Mouse (Mus musculus) liver, postnatal 0 days (tissue): Measurements from ENCODE around the gene Exoc2. TPM values are rescaled to one million over a fixed set of nuclear protein-coding genes. Genes with fewer than 3 reads are reported as not detected.
A peak's percentile ranks its signal among the peaks of the same experiment; 100 is the strongest.

ENCODE experiments used
- ATAC-seq: fragments of 200-750 bp; cut with Nextera tagmentation; 2 replicates; pipeline ENCODE4 v1.8.0; 2017; ENCODE audit warnings: mild to moderate bottlenecking, moderate library complexity
- DNase-seq: peaks from one replicate; pipeline ENCODE4 v3.0.0-alpha.2; 2016
- H3K27ac ChIP-seq: fragments of 300-500 bp; sonication (generic); 2 replicates; pipeline ENCODE4 v1.5.1; 2014; ENCODE audit warnings: antibody characterized with exemption, moderate library complexity, mild to moderate bottlenecking, low read depth
- H3K27me3 ChIP-seq: fragments of 300-500 bp; sonication (generic); 2 replicates; pipeline ENCODE4 v1.6.1; 2014; ENCODE audit warnings: low read length, control low read depth, mixed read lengths; ENCODE audit not compliant: insufficient read depth
- H3K36me3 ChIP-seq: fragments of 300-500 bp; sonication (generic); replicated peaks from 2 replicates; pipeline ENCODE4 v1.6.1; 2014; ENCODE audit warnings: mild to moderate bottlenecking, control low read depth, low read length, moderate library complexity, mixed read lengths; ENCODE audit not compliant: insufficient read depth
- H3K4me1 ChIP-seq: fragments of 300-500 bp; sonication (generic); 2 replicates; pipeline ENCODE4 v1.6.1; 2014; ENCODE audit warnings: antibody characterized with exemption, mild to moderate bottlenecking, control low read depth; ENCODE audit not compliant: insufficient read depth
- H3K4me2 ChIP-seq: fragments of 300-500 bp; sonication (generic); 2 replicates; pipeline ENCODE4 v1.6.1; 2014; ENCODE audit warnings: low read depth, mild to moderate bottlenecking, low read length, moderate library complexity, mixed read lengths
- H3K4me3 ChIP-seq: fragments of 300-500 bp; sonication (generic); 2 replicates; pipeline ENCODE4 v1.5.1; 2014; ENCODE audit warnings: low read depth, low read length
- H3K9ac ChIP-seq: fragments of 300-500 bp; sonication (generic); replicated peaks from 2 replicates; pipeline ENCODE4 v1.6.1; 2014; ENCODE audit warnings: mild to moderate bottlenecking, moderate library complexity
- H3K9me3 ChIP-seq: fragments of 300-500 bp; sonication (generic); 2 replicates; pipeline ENCODE4 v1.6.1; 2016; ENCODE audit warnings: mild to moderate bottlenecking, control low read depth, low read length, mixed read lengths
- CTCF ChIP-seq: sonication (generic); IDR thresholded peaks from 2 replicates; pipeline ENCODE4 v1.5.1; 2016; ENCODE audit warnings: antibody characterized with exemption, low read depth
- EP300 ChIP-seq: IDR thresholded peaks from 2 replicates; pipeline ENCODE4 v1.6.1; 2016; ENCODE audit warnings: antibody characterized with exemption, low read depth, mild to moderate bottlenecking
- WGBS: fragments of 180-500 bp; shearing (Covaris S2); extraction: QIAGEN DNeasy Blood & Tissue Kit; methylation state at CpG from one replicate; pipeline ENCODE4 v1.1.7; 2014; ENCODE audit not compliant: insufficient replicate concordance; 5-methylcytosine and 5-hydroxymethylcytosine counted together
- polyA plus RNA-seq: library from polyadenylated mRNA; unstranded; fragments of >200 nt; fragmentation: Nextera tagmentation; extraction: Ambion mirVana; gene quantifications from 2 replicates; pipeline ENCODE4 v1.2.1, GENCODE M21; 2015

Exoc2 gene
- polyA plus RNA-seq, 1 experiment from 2014 or later: 8.1 TPM

- 76% methylated on average over 6 of the region's 6 CpGs for WGBS
- TF ChIP-seq EP300 (no peak), CTCF (no peak)
- ATAC-seq (no peak), DNase-seq (no peak)
- Histone ChIP-seq H3K27me3 (no peaks in the 10 kb centered on the region), H3K4me3 (no peak overlapping the region), H3K9ac (no peak overlapping the region), H3K4me1 (no peaks in the 10 kb centered on the region), H3K4me2 (no peak overlapping the region), H3K9me3 (no peaks in the 10 kb centered on the region), H3K36me3 (peaks cover 4% of the 10 kb centered on the region), H3K27ac (no peak overlapping the region)
Measured at GRCm38 (mm10) chr13:30894015-30894634, 79.8 kb downstream of the Exoc2 start.

- no peak overlapping the region for H3K4me2 ChIP-seq
- no peak overlapping the region for H3K9ac ChIP-seq
- no peak overlapping the region for H3K4me3 ChIP-seq
- TF ChIP-seq EP300: no peak
- TF ChIP-seq CTCF: no peak
- no peak for ATAC-seq
- no peaks in the 10 kb centered on the region for H3K27me3 ChIP-seq
- no peaks in the 10 kb centered on the region for H3K4me1 ChIP-seq
- H3K36me3 ChIP-seq: peaks cover 4% of the 10 kb centered on the region
- no peak for DNase-seq
- no peaks in the 10 kb centered on the region for H3K9me3 ChIP-seq
- 66% methylated on average over 4 of the region's 4 CpGs for WGBS
- no peak overlapping the region for H3K27ac ChIP-seq
Measured at GRCm38 (mm10) chr13:30892315-30892714, 81.6 kb downstream of the Exoc2 start.

DNA sequence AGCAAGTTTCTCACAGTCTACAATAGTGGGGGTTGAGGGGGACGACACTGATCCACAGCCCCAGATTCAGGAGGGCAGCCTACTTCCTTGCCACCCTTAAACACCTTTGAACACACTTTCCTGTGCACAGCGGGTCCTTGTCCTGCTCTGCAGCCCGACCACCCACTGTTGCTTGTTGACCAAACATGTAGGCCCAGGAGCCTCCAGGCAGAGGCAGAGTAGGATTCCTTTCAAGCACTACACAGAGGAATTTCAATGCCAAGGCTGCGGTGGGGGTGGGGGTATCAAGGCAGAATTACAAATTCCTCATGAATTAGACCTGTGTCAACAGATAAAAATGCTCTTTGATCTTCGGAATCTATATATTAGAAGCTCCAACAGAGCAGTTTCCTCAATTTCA lies 82.7 kb downstream of the Exoc2 start:
- Histone ChIP-seq H3K4me1 (no peaks in the 10 kb centered on the region), H3K9me3 (no peaks in the 10 kb centered on the region), H3K4me2 (no peak overlapping the region), H3K36me3 (peaks cover 4% of the 10 kb centered on the region), H3K27me3 (no peaks in the 10 kb centered on the region), H3K27ac (no peak overlapping the region), H3K4me3 (no peak overlapping the region), H3K9ac (no peak overlapping the region)
- no peak for TF ChIP-seq CTCF
- no peak for TF ChIP-seq EP300
- WGBS: 82% methylated on average over 5 of the region's 5 CpGs
- ATAC-seq (no peak), DNase-seq (no peak)

GRCm38 (mm10) chr13:30888480-30888879 lies 85.4 kb downstream of the Exoc2 start:
- Histone ChIP-seq H3K9me3 (no peaks in the 10 kb centered on the region), H3K27me3 (no peaks in the 10 kb centered on the region), H3K9ac (no peak overlapping the region), H3K4me3 (no peak overlapping the region), H3K4me1 (no peaks in the 10 kb centered on the region), H3K4me2 (no peak overlapping the region), H3K36me3 (peaks cover 9% of the 10 kb centered on the region; the same call in 1 of the 2 replicates), H3K27ac (no peak overlapping the region)
- ATAC-seq: no peak
- peak; percentile 85 for DNase-seq
- TF ChIP-seq CTCF (peak; percentile 93), EP300 (no peak)
- WGBS: 14% methylated on average over 3 of the region's 3 CpGs

DNA sequence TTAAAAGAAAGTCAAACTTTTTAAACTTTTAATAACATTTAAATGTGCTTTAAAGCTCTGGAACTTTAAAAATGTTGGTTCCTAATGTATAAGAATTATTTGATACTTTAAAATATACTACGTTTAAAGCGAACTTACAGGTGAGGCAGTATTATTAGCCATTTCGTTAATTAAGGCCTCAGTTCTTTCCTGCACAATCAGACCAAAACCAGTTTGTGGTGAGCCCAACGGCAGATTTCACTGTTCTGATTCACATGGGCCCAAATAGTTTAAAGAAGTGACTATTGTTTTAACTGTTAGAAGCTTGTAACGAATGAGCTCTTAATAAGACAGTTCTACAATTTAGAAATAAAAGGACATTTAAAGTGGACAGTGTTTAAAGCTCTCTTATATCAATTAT lies 93.6 kb downstream of the Exoc2 start:
- 89% methylated on average over 5 of the region's 5 CpGs for WGBS
- no peak overlapping the region for H3K27ac ChIP-seq
- H3K9me3 ChIP-seq: no peaks in the 10 kb centered on the region
- no peak for ATAC-seq
- peaks cover 17% of the 10 kb centered on the region for H3K36me3 ChIP-seq
- no peak overlapping the region for H3K4me2 ChIP-seq
- H3K4me1 ChIP-seq: no peaks in the 10 kb centered on the region
- TF ChIP-seq CTCF (no peak), EP300 (no peak)
- H3K27me3 ChIP-seq: no peaks in the 10 kb centered on the region
- no peak overlapping the region for H3K9ac ChIP-seq
- DNase-seq: no peak
- H3K4me3 ChIP-seq: no peak overlapping the region

DNA sequence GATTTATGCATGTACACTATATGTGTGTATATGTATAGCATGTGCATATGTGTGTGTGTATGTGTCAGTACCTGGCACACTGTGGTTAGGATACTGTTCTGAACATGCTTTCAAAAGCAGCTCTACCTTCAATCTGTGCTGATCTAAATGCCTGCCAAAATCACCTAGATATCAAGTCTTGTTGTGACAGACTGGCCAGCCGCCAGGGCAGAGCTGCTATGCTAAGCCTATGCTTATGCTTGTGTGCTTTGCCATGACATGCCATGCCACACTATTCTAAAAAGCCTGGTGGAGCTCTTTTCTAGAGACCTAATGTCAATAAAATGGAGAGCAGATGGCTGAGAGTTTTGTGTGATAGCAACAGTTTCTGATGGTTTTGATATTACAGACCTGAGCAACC lies 94.0 kb downstream of the Exoc2 start:
- TF ChIP-seq EP300 (no peak), CTCF (no peak)
- no peak overlapping the region for H3K4me3 ChIP-seq
- no peak overlapping the region for H3K27ac ChIP-seq
- H3K9me3 ChIP-seq: no peaks in the 10 kb centered on the region
- 86% methylated on average over 1 of the region's 1 CpGs for WGBS
- no peaks in the 10 kb centered on the region for H3K27me3 ChIP-seq
- no peaks in the 10 kb centered on the region for H3K4me1 ChIP-seq
- ATAC-seq: no peak
- H3K4me2 ChIP-seq: no peak overlapping the region
- no peak overlapping the region for H3K9ac ChIP-seq
- no peak for DNase-seq
- peaks cover 16% of the 10 kb centered on the region for H3K36me3 ChIP-seq

DNA sequence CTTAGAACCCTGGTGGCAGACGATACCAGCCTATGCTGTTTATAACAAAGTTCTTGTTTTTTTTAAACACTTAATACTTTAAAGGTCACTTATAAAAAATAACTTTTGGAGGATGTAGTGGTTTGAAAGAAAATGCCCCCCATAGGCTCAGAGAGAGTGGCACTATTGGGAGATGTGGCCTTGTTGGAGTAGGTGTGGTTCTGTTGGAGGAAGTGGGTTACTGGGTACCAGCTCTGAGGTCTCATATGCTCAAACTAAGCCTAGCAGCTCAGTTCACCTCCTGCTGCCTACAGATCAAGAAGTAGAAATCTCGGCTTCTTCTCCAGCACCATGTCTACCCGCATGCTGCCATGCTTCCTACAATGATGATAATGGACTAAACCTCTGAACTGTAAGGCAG lies 98.1 kb downstream of the Exoc2 start:
- no peak overlapping the region for H3K9ac ChIP-seq
- H3K4me1 ChIP-seq: no peaks in the 10 kb centered on the region
- ATAC-seq: no peak
- H3K9me3 ChIP-seq: no peaks in the 10 kb centered on the region
- peaks cover 28% of the 10 kb centered on the region for H3K36me3 ChIP-seq
- TF ChIP-seq EP300 (no peak), CTCF (no peak)
- H3K4me3 ChIP-seq: no peak overlapping the region
- DNase-seq: no peak
- no peak overlapping the region for H3K27ac ChIP-seq
- H3K27me3 ChIP-seq: no peaks in the 10 kb centered on the region
- no peak overlapping the region for H3K4me2 ChIP-seq
- 86% methylated on average over 3 of the region's 3 CpGs for WGBS
